Mouse (Mus musculus): ENCODE results near the gene Sestd1. TPM values are rescaled to one million over a fixed set of nuclear protein-coding genes. Genes with fewer than 3 reads are reported as not detected.

The Sestd1 gene
- 36.3 and 38.1 TPM in 2 replicates for polyA plus RNA-seq (2015; fragmentation: Nextera tagmentation; extraction: Ambion mirVana)

DNA sequence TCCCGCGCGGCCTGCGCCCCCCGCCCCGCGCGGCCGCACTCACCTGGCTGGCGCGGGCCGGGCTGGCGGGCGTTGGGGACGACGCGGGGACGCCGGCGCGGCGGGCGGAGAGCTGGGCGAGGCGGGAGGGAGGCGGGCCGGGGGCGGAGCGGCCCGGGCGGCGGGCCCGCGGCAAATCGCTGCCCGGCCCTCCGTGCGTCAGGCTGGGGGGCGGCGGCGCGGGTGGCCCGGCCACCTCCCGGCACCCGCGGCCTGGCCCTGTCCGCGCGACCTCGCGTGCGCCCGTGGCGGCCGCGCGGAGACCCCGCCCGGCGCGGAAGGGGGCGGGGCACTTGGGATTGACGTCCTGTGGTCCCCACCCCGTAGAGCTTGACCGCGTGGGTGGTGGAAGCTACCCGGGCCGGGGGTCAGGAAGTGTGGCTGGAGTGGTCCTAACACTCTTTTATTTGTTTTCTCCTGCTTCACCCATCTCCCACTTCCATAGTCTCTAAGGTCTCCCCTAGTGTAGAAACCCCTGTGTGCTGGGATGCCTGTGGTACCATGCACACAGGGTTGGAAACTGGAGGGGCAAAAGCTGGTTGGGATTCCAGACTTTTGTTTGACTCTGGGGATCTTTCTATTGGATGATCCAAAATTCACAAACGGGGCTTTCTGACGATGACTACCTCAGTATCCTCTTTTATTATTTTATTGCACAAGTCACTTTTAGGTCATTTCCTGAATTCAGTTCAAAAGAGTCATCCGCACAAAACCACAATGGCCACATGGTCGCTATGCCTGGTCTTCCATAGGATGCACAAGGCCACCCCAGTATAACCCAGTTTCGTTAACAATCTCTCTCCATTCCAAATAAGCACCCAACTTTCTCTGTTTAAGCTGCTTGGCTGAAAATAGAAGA, at the start of gene Sestd1:
TSS of gene Sestd1 (minus strand) at position 81 of the 898 bp plus-strand sequence.
- peak within 1 kb of the TSS; percentile 54 for H3K4me2 ChIP-seq
- H3K36me3 ChIP-seq (replicated peaks) = no peaks in the 10 kb centered on the region
- no peaks in the 10 kb centered on the region for H3K9me3 ChIP-seq
- whole genome bisulfite sequencing = 6% methylated on average over 51 of the region's 73 CpGs
- H3K27me3 ChIP-seq (replicated peaks) = no peaks in the 10 kb centered on the region
- peak within 1 kb of the TSS; percentile 100 for H3K9ac ChIP-seq
- peak; percentile 90 for ATAC-seq (replicated peaks)
- peak within 1 kb of the TSS; percentile 95 for H3K4me3 ChIP-seq
- peaks cover 11% of the 10 kb centered on the region; the same call in 1 of the 2 replicates for H3K4me1 ChIP-seq
- peak within 1 kb of the TSS; percentile 90 for H3K27ac ChIP-seq

- peaks cover 8% of the 10 kb centered on the region for H3K4me1 ChIP-seq
- no peaks in the 10 kb centered on the region for H3K9me3 ChIP-seq
- no peak overlapping the region for H3K27ac ChIP-seq
- no peaks in the 10 kb centered on the region for H3K27me3 ChIP-seq (replicated peaks)
- no peak overlapping the region for H3K4me2 ChIP-seq
- 94% methylated on average over 3 of the region's 3 CpGs for WGBS
- H3K9ac ChIP-seq = no peak overlapping the region
- no peaks in the 10 kb centered on the region for H3K36me3 ChIP-seq (replicated peaks)
- no peak overlapping the region for H3K4me3 ChIP-seq
- no peak for ATAC-seq (replicated peaks)
Measured at GRCm38 (mm10) chr2:77327246-77327645, 46.9 kb upstream of the Sestd1 start.

GRCm38 (mm10) chr2:77323739-77324138, 43.3 kb upstream of the Sestd1 start:
- H3K4me3 ChIP-seq = no peak overlapping the region
- peaks cover 8% of the 10 kb centered on the region for H3K4me1 ChIP-seq
- ATAC-seq (replicated peaks) = no peak
- H3K4me2 ChIP-seq = no peak overlapping the region
- WGBS = 63% methylated on average over 6 of the region's 6 CpGs
- no peaks in the 10 kb centered on the region for H3K9me3 ChIP-seq
- no peak overlapping the region for H3K27ac ChIP-seq
- H3K9ac ChIP-seq = no peak overlapping the region
- no peaks in the 10 kb centered on the region for H3K27me3 ChIP-seq (replicated peaks)
- H3K36me3 ChIP-seq (replicated peaks) = no peaks in the 10 kb centered on the region

DNA sequence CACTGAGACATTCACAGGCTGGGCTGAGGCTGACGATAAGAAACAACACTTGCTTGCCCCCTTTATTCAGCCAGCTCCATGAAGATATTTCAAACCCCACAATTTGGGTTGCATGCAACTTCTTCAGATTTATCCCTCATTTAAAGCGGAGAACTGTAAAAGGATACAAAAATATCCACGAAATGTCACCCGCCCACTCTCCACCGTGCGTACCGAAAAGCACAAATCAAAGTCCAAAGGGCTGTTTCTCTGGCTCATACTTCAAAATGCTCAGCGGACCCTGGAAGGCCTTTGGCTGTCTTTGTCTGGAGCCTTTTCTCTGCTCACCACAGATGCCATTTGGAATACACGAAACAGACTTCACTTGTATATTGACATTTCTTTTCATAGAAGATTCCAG, 42.8 kb upstream of the Sestd1 start:
- no peaks in the 10 kb centered on the region for H3K36me3 ChIP-seq (replicated peaks)
- no peak overlapping the region for H3K4me3 ChIP-seq
- H3K27ac ChIP-seq = no peak overlapping the region
- no peak for ATAC-seq (replicated peaks)
- no peaks in the 10 kb centered on the region for H3K27me3 ChIP-seq (replicated peaks)
- 33% methylated on average over 9 of the region's 9 CpGs for WGBS
- no peak overlapping the region for H3K9ac ChIP-seq
- no peaks in the 10 kb centered on the region for H3K9me3 ChIP-seq
- peaks cover 8% of the 10 kb centered on the region for H3K4me1 ChIP-seq
- H3K4me2 ChIP-seq = no peak overlapping the region

DNA sequence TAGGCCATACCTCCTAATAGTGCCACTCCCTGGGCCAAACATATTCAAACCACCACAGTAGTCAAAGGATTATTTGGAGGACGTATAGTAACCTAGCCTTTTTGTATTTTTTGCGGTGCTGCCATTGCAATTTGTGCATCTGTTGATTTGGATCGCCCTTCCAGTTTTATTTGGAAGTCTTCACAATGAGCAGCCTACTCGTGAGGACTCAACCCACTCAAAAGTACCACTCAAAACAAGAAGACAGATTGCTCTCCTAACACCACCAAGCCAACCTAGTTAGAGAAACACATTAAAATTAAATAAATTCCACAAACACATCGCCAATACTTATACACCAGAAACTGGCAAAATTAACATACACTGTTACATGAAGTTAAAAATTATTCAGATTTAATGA, 38.8 kb upstream of the Sestd1 start:
- Histone ChIP-seq H3K36me3 (replicated peaks) (no peaks in the 10 kb centered on the region), H3K4me2 (no peak overlapping the region), H3K27ac (no peak overlapping the region), H3K9me3 (no peaks in the 10 kb centered on the region), H3K9ac (no peak overlapping the region), H3K4me3 (no peak overlapping the region), H3K4me1 (peaks cover 14% of the 10 kb centered on the region), H3K27me3 (replicated peaks) (no peaks in the 10 kb centered on the region)
- WGBS = 96% methylated on average over 5 of the region's 5 CpGs
- ATAC-seq (replicated peaks) = no peak

- Histone ChIP-seq H3K4me1 (peaks cover 6% of the 10 kb centered on the region), H3K27ac (0 out of 2 replicates have a peak overlapping the region, but pooled peaks have one; percentile 15), H3K27me3 (replicated peaks) (no peaks in the 10 kb centered on the region), H3K4me2 (no peak overlapping the region), H3K4me3 (no peak overlapping the region), H3K36me3 (replicated peaks) (no peaks in the 10 kb centered on the region), H3K9me3 (no peaks in the 10 kb centered on the region), H3K9ac (no peak overlapping the region)
- ATAC-seq (replicated peaks) = peak; percentile 74; the same call in 1 of the 2 replicates
- WGBS = 34% methylated on average over 7 of the region's 7 CpGs
Measured at GRCm38 (mm10) chr2:77316961-77317360, 36.6 kb upstream of the Sestd1 start.

- Histone ChIP-seq H3K27me3 (replicated peaks) (no peaks in the 10 kb centered on the region), H3K4me1 (peaks cover 6% of the 10 kb centered on the region), H3K4me2 (no peak overlapping the region), H3K9me3 (no peaks in the 10 kb centered on the region), H3K9ac (no peak overlapping the region), H3K27ac (no peak overlapping the region), H3K4me3 (no peak overlapping the region), H3K36me3 (replicated peaks) (no peaks in the 10 kb centered on the region)
- WGBS = 95% methylated on average over 10 of the region's 10 CpGs
- no peak for ATAC-seq (replicated peaks)
Measured at GRCm38 (mm10) chr2:77313846-77314245, 33.5 kb upstream of the Sestd1 start.

- peaks cover 6% of the 10 kb centered on the region for H3K4me1 ChIP-seq
- H3K4me2 ChIP-seq = no peak overlapping the region
- no peaks in the 10 kb centered on the region for H3K9me3 ChIP-seq
- H3K27ac ChIP-seq = no peak overlapping the region
- H3K36me3 ChIP-seq (replicated peaks) = no peaks in the 10 kb centered on the region
- H3K27me3 ChIP-seq (replicated peaks) = no peaks in the 10 kb centered on the region
- H3K9ac ChIP-seq = no peak overlapping the region
- no peak for ATAC-seq (replicated peaks)
- no peak overlapping the region for H3K4me3 ChIP-seq
- WGBS = 87% methylated on average over 9 of the region's 9 CpGs
Measured at GRCm38 (mm10) chr2:77312616-77313015, 32.2 kb upstream of the Sestd1 start.

DNA sequence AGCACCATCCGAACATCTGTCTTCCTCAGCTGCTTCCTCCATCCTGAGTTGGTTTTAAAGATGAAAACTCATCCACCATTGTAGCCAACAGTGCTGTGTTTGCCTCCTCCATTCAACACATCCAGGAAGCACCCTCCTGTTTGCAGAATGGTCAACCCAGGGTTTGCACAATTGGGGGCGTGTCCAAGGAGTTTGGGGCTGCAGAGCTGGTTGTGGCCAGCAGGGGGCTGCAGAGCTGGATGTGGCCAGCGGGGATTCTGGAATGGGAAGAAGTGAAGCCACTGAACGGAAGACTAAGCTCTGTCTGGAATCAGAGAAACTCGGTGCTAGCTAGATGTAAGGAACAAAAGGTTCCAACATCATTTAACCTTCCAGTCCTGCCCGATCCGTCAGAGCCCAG, 28.9 kb upstream of the Sestd1 start:
- Histone ChIP-seq H3K4me2 (no peak overlapping the region), H3K9me3 (no peaks in the 10 kb centered on the region), H3K36me3 (replicated peaks) (no peaks in the 10 kb centered on the region), H3K4me1 (no peaks in the 10 kb centered on the region), H3K27me3 (replicated peaks) (no peaks in the 10 kb centered on the region), H3K4me3 (no peak overlapping the region), H3K9ac (no peak overlapping the region), H3K27ac (no peak overlapping the region)
- ATAC-seq (replicated peaks) = no peak
- 50% methylated on average over 7 of the region's 7 CpGs for WGBS

GRCm38 (mm10) chr2:77304494-77304893, 24.1 kb upstream of the Sestd1 start:
- Histone ChIP-seq H3K4me3 (no peak overlapping the region), H3K9ac (no peak overlapping the region), H3K4me1 (peaks cover 7% of the 10 kb centered on the region), H3K4me2 (no peak overlapping the region), H3K27me3 (replicated peaks) (no peaks in the 10 kb centered on the region), H3K9me3 (no peaks in the 10 kb centered on the region), H3K36me3 (replicated peaks) (no peaks in the 10 kb centered on the region), H3K27ac (no peak overlapping the region)
- ATAC-seq (replicated peaks) = no peak
- 74% methylated on average over 3 of the region's 3 CpGs for WGBS

GRCm38 (mm10) chr2:77303716-77304115, 23.3 kb upstream of the Sestd1 start:
- Histone ChIP-seq H3K4me3 (no peak overlapping the region), H3K4me2 (no peak overlapping the region), H3K9me3 (no peaks in the 10 kb centered on the region), H3K27ac (no peak overlapping the region), H3K4me1 (peaks cover 7% of the 10 kb centered on the region), H3K36me3 (replicated peaks) (no peaks in the 10 kb centered on the region), H3K27me3 (replicated peaks) (no peaks in the 10 kb centered on the region), H3K9ac (no peak overlapping the region)
- ATAC-seq (replicated peaks) = no peak
- whole genome bisulfite sequencing = 87% methylated on average over 3 of the region's 3 CpGs

DNA sequence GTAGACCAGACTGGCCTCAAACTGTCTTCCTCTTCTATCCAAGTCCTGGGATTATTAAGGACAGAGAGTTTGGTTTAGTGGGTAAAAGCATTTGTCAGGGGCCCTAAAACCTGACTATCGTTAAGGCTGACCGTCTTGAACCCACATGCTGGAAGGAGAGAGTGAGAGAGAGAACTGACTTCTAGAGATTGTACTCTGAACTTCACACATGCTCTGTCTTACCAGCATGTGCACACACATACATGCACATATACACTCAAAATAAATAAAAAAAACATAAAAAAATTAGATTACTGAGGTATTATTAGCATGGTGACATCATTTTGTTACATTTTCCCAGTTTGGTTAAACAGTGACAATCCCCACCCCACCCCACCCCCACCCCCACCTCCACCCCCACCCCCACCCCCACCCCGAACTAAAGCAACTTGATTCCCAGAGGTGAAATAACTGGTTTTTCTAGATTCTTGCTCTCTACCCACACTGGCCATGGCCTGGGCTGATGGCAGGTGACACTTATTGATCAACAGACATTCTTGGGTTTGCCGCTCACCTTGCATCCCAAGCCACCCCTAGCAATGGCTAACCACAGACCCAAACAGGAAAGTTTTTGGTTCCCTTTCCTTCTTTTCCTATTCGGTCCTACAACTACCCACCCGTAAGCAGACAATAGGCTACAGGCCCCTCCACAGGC, 22.4 kb upstream of the Sestd1 start:
- H3K27ac ChIP-seq = no peak overlapping the region
- no peak overlapping the region for H3K9ac ChIP-seq
- no peak overlapping the region for H3K4me3 ChIP-seq
- no peaks in the 10 kb centered on the region for H3K9me3 ChIP-seq
- no peak for ATAC-seq (replicated peaks)
- H3K4me2 ChIP-seq = no peak overlapping the region
- peaks cover 7% of the 10 kb centered on the region for H3K4me1 ChIP-seq
- H3K36me3 ChIP-seq (replicated peaks) = no peaks in the 10 kb centered on the region
- no peaks in the 10 kb centered on the region for H3K27me3 ChIP-seq (replicated peaks)
- 84% methylated on average over 6 of the region's 6 CpGs for WGBS

Data from midbrain, embryonic 15.5 days (tissue).